ENCODE assay signal across 19 mouse cellular contexts in the genomic region with DNA sequence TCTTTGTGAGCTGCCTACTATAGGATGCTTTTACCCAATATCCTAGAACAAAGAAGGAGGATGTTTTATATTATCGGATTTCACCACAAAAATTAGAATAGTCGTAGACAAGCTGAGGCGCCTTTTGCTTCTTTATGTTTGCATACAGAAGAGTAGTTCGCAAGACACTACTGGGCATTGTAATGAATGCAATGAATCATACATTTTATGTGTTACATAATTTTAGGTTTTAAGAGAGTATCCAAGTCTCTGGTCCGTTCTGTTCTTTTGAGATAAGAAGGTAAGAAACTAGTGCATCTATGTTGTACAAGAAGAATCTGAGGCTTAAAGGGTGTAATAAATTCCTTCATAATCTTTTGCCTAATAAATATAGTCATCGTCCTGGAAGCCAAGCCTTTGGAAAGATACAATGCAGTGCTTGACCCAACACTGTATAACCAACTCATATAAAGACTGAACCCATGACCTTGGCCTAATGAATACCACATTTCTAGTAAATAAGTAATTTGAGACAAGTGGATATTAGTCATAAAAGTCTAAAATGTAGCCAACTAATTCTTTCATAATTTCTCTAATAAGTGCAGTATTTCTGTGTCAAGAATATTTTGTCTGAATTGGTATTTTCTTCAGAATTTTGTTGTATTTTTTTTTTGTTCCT.
"Had no signal": no experiment of that assay in that cellular context is flagged by ENCODE, and none has a peak within 500 bp of the region (broad histone marks: within the 10 kb centered on the region; RNA-seq: fewer than 3 reads in every experiment).

No protein-coding gene starts in this region.

- H3K27me3 ChIP-seq: kidney, embryonic 15.5 days; limb, embryonic 13.5 days; liver, embryonic 13.5 days; neural tube, embryonic 12.5 days had no signal

- H3K4me3 ChIP-seq: kidney, embryonic 15.5 days; left cerebral cortex, adult 2 months; limb, embryonic 13.5 days; liver, embryonic 13.5 days; neural tube, embryonic 12.5 days had no signal

- H3K36me3 ChIP-seq: kidney, embryonic 15.5 days; limb, embryonic 13.5 days; liver, embryonic 13.5 days; neural tube, embryonic 12.5 days had no signal

- H3K4me2 ChIP-seq: kidney, embryonic 15.5 days; limb, embryonic 13.5 days; liver, embryonic 13.5 days; midbrain, embryonic 11.5 days; neural tube, embryonic 12.5 days had no signal

- DNase-seq: kidney, postnatal 10 days; kidney, postnatal 36 days; layer of hippocampus, postnatal 36 days; liver; liver, embryonic 13.5 days; lung, adult 2 months; lung, postnatal 14 days; lung, postnatal 4 days; midbrain, embryonic 14.5 days; retina, postnatal 1 day; right cerebral cortex, postnatal 25 days; thymus, adult 18-20 months; thymus, postnatal 14 days; thymus, postnatal 4 days had no signal

- H3K4me1 ChIP-seq: kidney, embryonic 15.5 days; liver, embryonic 13.5 days; neural tube, embryonic 12.5 days had no signal

- H3K9ac ChIP-seq: kidney, embryonic 15.5 days; limb, embryonic 13.5 days; liver, embryonic 13.5 days; neural tube, embryonic 12.5 days had no signal

- H3K9me3 ChIP-seq: kidney, embryonic 15.5 days; limb, embryonic 13.5 days; liver, embryonic 13.5 days; neural tube, embryonic 12.5 days had no signal

- H3K27ac ChIP-seq: kidney, embryonic 15.5 days; left cerebral cortex, adult 2 months; limb, embryonic 13.5 days; liver, embryonic 13.5 days; neural tube, embryonic 12.5 days had no signal
